Mouse (Mus musculus) kidney, adult 9 months (tissue): ENCODE measurements at regions not wholly inside any gene's neighbourhood (a gene's known extent, or its start where the extent isn't known, plus 50 kb on each side); places are given as distances from the start of the nearest gene placed in this dataset.

Source experiments
- DNase-seq: peaks from one replicate; pipeline ENCODE4 v3.0.0; 2022

GRCm38 (mm10) chr7:133521936-133522335 lies 80.0 kb downstream of the Tex36 start:
- DNase-seq, result peak; percentile 54

DNA sequence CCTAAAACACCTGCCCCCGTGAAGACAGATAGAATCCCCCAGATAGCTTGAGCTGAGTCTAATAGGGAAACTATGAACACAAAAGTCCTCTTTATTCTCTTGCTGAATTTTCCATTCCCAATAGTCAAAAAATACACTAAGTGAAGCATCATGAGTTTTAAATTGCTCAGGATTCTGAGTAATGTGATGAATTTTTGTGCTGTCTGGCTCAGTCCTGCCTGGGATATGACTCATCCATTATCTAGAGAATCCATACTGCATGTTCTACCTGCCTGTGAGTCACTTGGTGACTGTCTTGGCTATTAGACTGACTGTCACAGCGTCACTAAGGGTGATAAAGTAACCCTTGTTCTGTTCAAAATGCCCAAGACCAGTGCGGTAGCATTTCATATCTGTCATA lies 83.0 kb downstream of the Tex36 start:
- no peak for DNase-seq

DNA sequence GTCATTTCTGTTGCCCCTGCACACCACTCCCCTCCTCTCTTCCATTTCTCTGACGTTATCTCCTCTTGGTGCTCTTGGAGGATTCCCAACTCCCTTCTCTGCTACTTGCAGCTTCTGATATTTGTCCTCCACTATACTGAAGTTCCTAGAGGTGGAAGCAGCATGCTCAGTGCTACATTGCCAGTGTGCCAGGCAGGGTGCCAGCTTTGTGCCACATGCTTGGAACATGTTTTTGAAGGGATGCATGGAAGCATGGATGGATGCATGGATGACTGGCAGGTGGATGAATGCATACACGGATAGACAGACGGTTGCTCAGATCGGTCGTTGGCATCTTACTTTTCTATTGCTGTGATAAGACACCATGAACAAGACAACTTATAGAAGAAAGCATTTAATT lies 84.4 kb downstream of the Tex36 start:
- DNase-seq, result no peak

DNA sequence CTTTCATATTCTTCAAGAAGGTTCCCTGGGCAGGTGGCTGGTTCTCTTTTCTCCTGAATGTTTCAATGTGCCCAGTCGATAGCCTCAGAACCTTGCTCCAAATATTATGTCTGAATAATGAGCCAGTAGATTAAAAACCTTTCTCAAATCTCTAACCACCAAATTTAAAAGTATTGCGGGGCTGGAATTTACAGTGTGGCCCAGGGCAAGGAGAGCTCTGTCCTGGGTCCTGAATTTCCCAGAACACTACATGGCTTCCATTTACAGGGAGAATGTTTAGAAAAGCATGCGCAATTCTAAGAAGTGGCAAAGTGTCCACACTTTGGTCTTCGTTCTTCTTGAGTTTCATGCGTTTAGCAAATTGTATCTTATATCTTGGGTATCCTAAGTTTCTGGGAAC lies 91.0 kb downstream of the Tex36 start:
- DNase-seq, result peak; percentile 23

DNA sequence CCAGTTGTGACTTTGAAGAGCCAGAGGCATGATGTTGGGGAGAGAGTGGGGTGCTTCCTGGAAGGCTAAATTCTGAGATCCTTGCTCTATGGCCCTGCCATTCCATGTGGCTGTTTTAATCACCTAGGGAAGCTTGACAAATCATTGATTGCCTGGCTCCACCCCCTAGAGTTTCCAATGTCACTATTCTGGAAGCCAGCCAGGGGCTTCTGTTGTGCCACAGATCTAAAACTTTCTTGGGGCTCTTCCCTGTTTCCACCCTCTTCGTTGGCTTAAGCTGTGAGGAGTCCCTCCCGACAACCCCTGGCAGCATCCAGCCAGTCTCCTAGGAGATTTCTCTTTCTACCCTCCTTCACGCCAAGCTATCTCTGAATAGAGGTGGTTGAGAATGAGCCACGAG lies 92.5 kb downstream of the Tex36 start:
- DNase-seq, result peak; percentile 53

GRCm38 (mm10) chr7:133508370-133509012 lies 93.5 kb downstream of the Tex36 start:
- peak; percentile 82 for DNase-seq

DNA sequence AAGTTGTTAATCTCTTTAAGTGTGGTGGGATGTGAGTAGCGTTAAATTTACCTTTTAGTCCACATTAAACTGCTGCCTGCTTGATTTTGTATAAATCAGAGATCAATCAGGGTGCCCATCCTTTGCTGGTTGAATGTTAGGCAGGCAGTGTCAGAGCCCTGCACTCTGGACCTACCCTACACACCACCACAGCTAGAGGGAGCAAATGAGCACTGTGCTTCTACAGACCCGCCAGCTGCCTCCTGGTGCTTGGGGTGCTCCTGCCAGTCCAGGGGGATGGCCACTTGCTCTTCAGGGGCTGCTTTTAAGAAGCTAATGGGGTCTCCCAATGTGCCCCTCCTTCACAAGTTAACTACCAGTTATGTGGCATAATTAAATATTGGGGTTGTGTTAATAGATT lies 96.3 kb downstream of the Tex36 start:
- peak; percentile 41 for DNase-seq

DNA sequence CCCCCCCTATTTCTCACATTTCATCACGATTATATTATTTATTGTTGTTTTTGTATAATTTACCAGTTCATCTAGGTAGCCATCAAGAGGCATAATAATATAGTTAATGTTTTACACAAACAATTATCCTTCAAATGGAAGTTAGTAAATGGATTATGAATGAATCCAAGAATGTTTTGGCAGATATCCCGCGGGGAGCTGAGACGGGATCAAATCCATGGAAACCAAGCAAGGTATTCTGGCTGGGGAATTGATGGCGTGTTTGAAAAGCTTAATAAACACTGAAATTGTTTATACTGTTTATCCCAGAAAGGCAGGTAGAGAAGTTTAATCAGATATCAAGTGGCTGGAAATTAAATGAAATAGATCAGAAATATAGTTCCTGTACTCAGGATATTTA lies 98.0 kb downstream of the Tex36 start:
- DNase-seq, result peak; percentile 80

- no peak for DNase-seq
Measured at GRCm38 (mm10) chr7:133502731-133503130, 99.2 kb downstream of the Tex36 start.

- DNase-seq, result no peak
Measured at GRCm38 (mm10) chr7:133497551-133497950, 104.4 kb downstream of the Tex36 start.

DNA sequence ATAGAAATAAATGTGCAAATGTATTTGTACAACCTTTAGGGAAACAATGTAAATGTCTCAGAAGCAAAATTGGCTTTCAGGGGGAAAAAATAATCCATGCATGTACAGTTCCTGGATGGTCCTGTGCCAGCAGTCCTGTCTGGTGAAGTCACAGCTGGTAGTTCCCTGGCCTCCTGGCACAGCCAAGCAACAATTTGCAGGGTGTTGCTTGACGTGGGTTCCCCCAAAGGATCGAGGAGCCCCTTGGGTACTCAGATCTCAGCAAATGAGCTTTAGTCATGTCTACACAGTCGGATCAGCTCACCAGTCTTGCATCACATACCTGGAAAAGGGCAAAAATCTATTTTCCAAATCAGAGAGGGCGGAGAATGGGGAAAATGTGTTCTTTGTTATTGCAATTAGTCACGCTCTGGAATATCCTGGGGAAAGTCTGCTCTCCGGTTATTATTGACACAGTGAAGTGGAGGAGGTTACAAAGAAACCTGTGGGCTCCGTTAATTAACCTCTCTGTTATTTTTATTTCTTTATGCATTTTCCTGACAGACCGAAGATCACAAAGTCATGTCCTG lies 106.9 kb downstream of the Tex36 start:
- peak; percentile 46 for DNase-seq

GRCm38 (mm10) chr7:133494256-133494981 lies 107.5 kb downstream of the Tex36 start:
- peak; percentile 53 for DNase-seq

- DNase-seq, result no peak
Measured at GRCm38 (mm10) chr7:133492626-133493025, 109.3 kb downstream of the Tex36 start.

DNA sequence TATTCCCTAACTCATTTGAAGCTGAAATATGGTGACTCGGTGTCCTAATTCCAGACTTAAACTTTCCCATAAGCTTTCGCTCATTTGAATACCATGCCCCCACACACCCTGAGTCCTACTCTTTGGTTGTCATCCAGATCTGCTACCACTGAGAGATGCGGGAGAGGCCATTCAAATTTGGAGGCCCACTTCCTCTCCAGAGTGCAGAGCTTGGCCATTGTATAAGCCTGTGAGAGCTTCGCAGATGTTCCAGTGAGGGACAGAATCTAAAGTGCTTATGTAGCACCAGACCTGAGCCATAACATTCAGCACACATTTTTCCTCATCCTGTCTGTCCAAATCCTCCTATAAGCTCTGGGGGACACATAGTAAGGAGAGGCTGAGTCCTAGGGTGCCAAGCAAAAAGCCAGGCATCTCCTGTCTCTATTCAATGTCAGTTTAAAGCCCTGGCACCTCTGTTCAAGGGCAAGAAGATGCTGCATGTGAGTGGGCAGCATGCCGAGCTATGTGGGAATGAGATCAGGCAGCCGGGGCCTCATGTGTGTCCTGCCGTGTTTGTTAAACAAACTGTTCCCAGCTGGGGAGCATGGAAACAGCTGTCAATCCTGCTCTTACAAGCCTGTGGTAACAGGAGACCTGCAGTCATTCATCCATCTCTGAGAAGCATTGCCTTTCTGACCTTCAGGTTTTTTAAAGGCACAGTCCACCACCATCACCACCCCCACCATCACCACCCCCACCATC lies 113.9 kb downstream of the Tex36 start:
- no peak for DNase-seq

- DNase-seq, result no peak
Measured at GRCm38 (mm10) chr7:133484430-133484841, 117.5 kb downstream of the Tex36 start.

DNA sequence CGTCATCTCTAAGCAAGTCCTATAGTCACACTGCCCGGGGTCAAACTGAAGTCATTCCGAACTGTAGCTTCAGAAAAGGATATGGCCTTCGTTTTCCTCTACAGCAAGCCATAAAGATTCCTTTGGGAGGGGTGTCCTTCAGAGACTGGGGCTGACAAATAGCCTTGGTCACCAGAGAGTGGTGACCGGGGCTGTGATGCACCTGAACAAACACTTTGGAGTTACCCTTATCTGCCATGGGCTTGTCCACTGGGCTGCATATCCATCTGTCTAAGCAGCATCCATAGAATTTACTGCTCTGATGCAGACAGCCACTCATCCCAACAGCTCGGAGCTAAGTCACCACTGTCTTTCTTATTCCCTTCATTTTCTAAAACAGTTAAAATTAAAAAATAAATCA lies 120.4 kb downstream of the Tex36 start:
- DNase-seq, result no peak

DNA sequence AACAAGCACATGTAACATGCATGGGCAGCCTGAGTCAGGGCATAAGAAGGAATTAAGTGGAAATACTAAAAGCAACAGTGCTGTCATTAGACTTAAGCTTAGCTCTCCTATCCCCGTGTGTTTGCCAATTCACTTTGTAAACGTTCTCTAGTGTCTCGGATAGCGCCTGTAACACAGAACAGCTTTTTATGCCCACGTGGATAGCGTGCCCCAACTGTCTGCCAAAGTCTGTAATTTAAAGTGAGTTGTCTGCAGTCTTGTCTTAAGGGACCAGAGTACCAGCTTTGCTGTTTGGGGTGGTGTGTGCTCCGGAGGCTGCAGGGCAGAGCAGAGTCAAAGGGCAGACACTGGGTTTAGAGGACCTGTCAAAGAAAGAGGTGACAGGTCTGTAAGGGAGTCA lies 122.3 kb downstream of the Tex36 start:
- no peak for DNase-seq

- no peak for DNase-seq
Measured at GRCm38 (mm10) chr7:133477933-133478332, 124.0 kb downstream of the Tex36 start.

DNA sequence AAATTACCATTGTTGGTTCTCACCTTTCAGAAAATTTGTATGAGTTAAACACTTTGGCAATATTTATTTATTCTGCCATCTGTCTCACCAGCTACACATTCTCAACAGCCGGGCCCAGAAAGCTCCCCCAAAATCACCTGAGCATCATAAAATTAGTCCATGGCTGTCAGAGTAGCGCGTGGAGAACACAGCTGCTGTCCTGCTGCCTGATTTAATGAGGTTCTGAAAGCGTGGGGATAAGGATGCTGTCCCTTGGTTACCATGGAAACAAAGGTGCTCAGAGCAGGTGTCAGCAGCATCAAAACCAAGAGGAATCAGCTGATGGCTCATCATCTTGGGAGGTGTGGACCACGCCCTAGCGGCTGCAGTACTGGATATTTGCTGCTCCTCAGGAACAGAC lies 124.7 kb downstream of the Tex36 start:
- DNase-seq, result no peak

DNA sequence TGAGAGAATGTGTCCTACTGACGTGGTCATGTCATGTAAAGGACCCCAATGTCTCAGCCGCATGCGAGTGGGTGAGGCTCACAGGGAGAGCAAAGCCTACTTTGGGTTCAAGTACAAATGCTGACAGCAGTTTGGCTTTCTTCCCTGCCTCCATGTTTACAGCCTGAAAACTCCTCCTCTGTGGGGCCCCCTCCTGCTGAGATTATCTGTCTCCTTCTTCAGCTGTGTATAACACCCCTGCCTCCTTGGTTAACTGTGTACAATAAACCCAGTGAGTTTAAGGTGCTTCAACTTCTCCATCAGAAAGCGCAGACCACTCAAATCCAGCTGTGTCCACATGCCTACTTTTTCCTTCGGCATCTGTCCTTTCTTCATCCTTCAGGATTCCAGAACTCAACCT lies 130.3 kb downstream of the Tex36 start:
- DNase-seq, result no peak

- no peak for DNase-seq
Measured at GRCm38 (mm10) chr7:133470620-133470958, 131.4 kb downstream of the Tex36 start.

- no peak for DNase-seq
Measured at GRCm38 (mm10) chr7:133469952-133470619, 131.9 kb downstream of the Tex36 start.

GRCm38 (mm10) chr7:133469106-133469505 lies 132.9 kb downstream of the Tex36 start:
- DNase-seq, result no peak
